Mouse (Mus musculus): ENCODE data around the gene Nop2. TPM values are rescaled to one million over a fixed set of nuclear protein-coding genes. Genes with fewer than 3 reads are reported as not detected.

Nop2 gene
- polyA plus RNA-seq, 1 experiment from 2014 or later = 58.3 TPM

DNA sequence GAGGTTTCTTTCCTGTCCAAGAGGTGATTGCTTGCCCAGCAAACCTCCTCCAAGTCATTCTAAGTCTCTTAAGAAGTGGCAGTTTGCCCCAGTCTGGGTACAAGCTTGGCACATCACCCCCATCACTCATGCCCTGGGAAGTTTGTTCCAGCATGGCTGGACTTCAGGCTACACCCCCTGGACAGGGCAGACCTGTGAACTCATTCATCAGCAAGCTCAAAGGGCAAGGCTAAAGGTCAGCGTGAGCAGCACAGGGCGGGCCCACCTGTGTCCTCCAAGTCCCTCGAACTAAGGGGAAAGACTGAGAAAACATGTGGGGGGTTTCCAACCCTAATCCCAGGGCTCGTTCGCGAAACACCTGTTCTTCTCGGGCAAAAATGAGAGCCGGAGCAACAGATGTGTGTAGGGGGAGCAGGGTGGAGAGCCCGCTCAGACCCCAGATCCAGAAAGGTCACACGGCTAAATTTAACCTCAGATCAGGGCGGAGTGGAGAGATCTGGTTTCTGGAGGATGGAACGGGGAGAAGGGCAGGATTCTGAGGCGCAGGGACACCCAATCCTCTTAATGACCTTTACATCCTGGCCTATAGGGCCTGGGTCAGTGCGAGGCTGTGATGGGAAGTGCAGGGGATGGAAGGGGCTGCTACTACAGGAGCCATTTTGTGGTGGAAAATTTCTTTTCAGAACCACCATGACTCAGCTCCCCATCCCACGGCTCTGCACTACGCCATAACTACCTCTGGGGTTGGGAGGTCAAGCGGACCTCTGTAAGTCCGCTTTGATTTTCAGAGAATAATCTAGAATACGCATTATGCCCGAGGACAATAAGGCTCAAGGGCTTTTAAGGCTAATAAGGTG, 32.3 kb downstream of the Nop2 start:
- Histone ChIP-seq H3K4me1 (peaks cover 53% of the 10 kb centered on the region), H3K4me2 (replicated peaks) (peak overlapping the region; percentile 85), H3K4me3 (replicated peaks) (peak overlapping the region; percentile 95), H3K27me3 (no peaks in the 10 kb centered on the region), H3K9me3 (replicated peaks) (no peaks in the 10 kb centered on the region), H3K36me3 (peaks cover 54% of the 10 kb centered on the region), H3K27ac (replicated peaks) (peak overlapping the region; percentile 94), H3K9ac (peak overlapping the region; percentile 91)
- ATAC-seq (ENCODE audit: insufficient number of reproducible peaks, low FRiP score, low TSS enrichment, low read depth) = no peak
- WGBS = 3% methylated on average over 20 of the region's 20 CpGs

- H3K4me3 ChIP-seq (replicated peaks) = peak overlapping the region; percentile 95
- no peak for ATAC-seq (ENCODE audit: insufficient number of reproducible peaks, low FRiP score, low TSS enrichment, low read depth)
- H3K4me2 ChIP-seq (replicated peaks) = peak overlapping the region; percentile 85
- no peaks in the 10 kb centered on the region for H3K27me3 ChIP-seq
- peaks cover 53% of the 10 kb centered on the region for H3K4me1 ChIP-seq
- H3K9ac ChIP-seq = peak overlapping the region; percentile 91
- under 1% methylated on average over 39 of the region's 39 CpGs for WGBS
- peaks cover 54% of the 10 kb centered on the region for H3K36me3 ChIP-seq
- no peaks in the 10 kb centered on the region for H3K9me3 ChIP-seq (replicated peaks)
- peak overlapping the region; percentile 94 for H3K27ac ChIP-seq (replicated peaks)
Measured at GRCm38 (mm10) chr6:125164672-125165327, 33.1 kb downstream of the Nop2 start.

- peaks cover 47% of the 10 kb centered on the region for H3K4me1 ChIP-seq
- peaks cover 54% of the 10 kb centered on the region for H3K36me3 ChIP-seq
- peak overlapping the region; percentile 91 for H3K9ac ChIP-seq
- H3K27ac ChIP-seq (replicated peaks) = peak overlapping the region; percentile 94
- peak overlapping the region; percentile 95 for H3K4me3 ChIP-seq (replicated peaks)
- no peaks in the 10 kb centered on the region for H3K27me3 ChIP-seq
- ATAC-seq (ENCODE audit: insufficient number of reproducible peaks, low FRiP score, low TSS enrichment, low read depth) = peak; percentile 91
- no peaks in the 10 kb centered on the region for H3K9me3 ChIP-seq (replicated peaks)
- peak overlapping the region; percentile 85 for H3K4me2 ChIP-seq (replicated peaks)
- 1% methylated on average over 36 of the region's 36 CpGs for WGBS
Measured at GRCm38 (mm10) chr6:125165328-125165891, 33.7 kb downstream of the Nop2 start.

GRCm38 (mm10) chr6:125166051-125166751, 34.5 kb downstream of the Nop2 start, which contains the start of gene Gapdh:
Gene Gapdh (minus strand): TSS chr6:125166467.
- ATAC-seq (ENCODE audit: insufficient number of reproducible peaks, low FRiP score, low TSS enrichment, low read depth) = peak; percentile 71
- Histone ChIP-seq H3K4me3 (replicated peaks) (peak within 1 kb of the TSS; percentile 95), H3K27ac (replicated peaks) (peak within 1 kb of the TSS; percentile 94), H3K4me1 (peaks cover 39% of the 10 kb centered on the region), H3K4me2 (replicated peaks) (peak within 1 kb of the TSS; percentile 85), H3K36me3 (peaks cover 54% of the 10 kb centered on the region), H3K27me3 (no peaks in the 10 kb centered on the region), H3K9ac (peak within 1 kb of the TSS; percentile 91), H3K9me3 (replicated peaks) (no peaks in the 10 kb centered on the region)
- WGBS = under 1% methylated on average over 18 of the region's 18 CpGs

DNA sequence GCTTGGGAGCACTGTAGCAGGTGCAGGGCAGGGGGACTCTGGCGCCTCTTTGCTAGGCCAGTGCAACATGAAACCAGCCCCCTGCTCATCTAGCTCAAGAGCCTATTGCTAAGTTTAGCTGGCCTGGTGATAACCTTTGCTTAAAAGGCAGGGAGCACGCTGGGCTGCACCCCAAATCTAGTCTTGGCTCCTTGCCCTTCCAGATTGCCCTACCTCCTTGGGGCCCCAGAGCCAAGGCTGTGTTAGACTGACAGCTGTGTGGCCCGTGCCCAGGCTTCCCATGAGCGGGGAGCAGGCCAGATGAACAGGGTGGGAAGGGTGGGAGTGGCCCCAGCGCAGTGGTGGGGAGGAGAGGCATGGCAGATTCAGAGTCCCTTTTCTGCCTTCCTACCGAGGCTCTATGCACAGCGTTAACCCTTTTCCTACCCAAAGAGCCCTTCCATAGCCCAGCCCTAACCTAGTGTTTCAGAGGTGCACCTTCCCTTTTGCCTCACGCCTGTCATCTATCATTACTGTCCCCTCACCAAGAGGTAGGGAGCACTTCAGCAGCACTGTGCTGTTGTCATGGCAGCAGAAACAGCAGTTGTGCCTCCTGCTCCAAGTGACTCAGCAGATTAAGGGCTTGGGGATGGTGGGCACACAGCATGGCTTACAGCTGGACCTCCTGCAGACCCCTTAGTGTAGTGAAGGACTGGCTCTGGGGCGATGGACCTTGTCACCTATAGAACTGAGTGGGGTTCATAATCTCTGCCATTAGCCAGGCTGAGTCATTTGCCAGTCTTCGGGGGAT, 35.3 kb downstream of the Nop2 start:
- Histone ChIP-seq H3K9me3 (replicated peaks) (no peaks in the 10 kb centered on the region), H3K9ac (0 out of 2 replicates have a peak overlapping the region, but pooled peaks have one; percentile 28), H3K4me2 (replicated peaks) (peak overlapping the region; percentile 85), H3K27me3 (no peaks in the 10 kb centered on the region), H3K4me1 (peaks cover 34% of the 10 kb centered on the region), H3K27ac (replicated peaks) (peak overlapping the region; percentile 94), H3K4me3 (replicated peaks) (peak overlapping the region; percentile 95), H3K36me3 (peaks cover 59% of the 10 kb centered on the region)
- WGBS = 19% methylated on average over 10 of the region's 10 CpGs
- ATAC-seq (ENCODE audit: insufficient number of reproducible peaks, low FRiP score, low TSS enrichment, low read depth) = peak; percentile 48; the same call in 1 of the 2 replicates

DNA sequence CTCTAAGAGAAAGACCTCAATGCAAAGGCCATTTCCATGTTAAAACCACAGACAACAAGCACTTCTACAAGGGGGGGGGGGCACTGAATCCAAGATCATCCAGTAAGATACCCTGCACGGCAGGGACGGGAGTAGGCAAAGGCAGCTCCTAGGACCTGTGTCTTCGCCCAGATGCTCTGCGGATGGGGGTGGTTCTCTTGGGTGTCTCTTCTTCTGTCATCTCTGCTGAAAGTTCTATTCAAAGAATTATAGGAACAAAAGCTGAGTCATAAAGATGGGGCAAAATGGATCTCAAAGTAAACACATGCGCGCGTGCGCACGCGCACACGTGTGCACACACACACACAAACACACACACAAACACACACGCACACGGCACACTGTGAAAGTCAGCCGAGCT, 36.4 kb downstream of the Nop2 start:
- Histone ChIP-seq H3K9ac (no peak overlapping the region), H3K27me3 (no peaks in the 10 kb centered on the region), H3K4me2 (replicated peaks) (no peak overlapping the region), H3K9me3 (replicated peaks) (no peaks in the 10 kb centered on the region), H3K27ac (replicated peaks) (0 out of 2 replicates have a peak overlapping the region, but pooled peaks have one; percentile 94), H3K4me3 (replicated peaks) (no peak overlapping the region), H3K4me1 (peaks cover 34% of the 10 kb centered on the region), H3K36me3 (peaks cover 64% of the 10 kb centered on the region)
- WGBS = 89% methylated on average over 14 of the region's 14 CpGs
- no peak for ATAC-seq (ENCODE audit: insufficient number of reproducible peaks, low FRiP score, low TSS enrichment, low read depth)

- ATAC-seq (ENCODE audit: insufficient number of reproducible peaks, low FRiP score, low TSS enrichment, low read depth) = no peak
- Histone ChIP-seq H3K4me1 (peaks cover 21% of the 10 kb centered on the region), H3K36me3 (peaks cover 76% of the 10 kb centered on the region), H3K27me3 (no peaks in the 10 kb centered on the region), H3K9ac (no peak overlapping the region), H3K27ac (replicated peaks) (no peak overlapping the region), H3K9me3 (replicated peaks) (no peaks in the 10 kb centered on the region), H3K4me3 (replicated peaks) (no peak overlapping the region), H3K4me2 (replicated peaks) (no peak overlapping the region)
- WGBS = 86% methylated on average over 6 of the region's 6 CpGs
Measured at GRCm38 (mm10) chr6:125170194-125170593, 38.5 kb downstream of the Nop2 start.

DNA sequence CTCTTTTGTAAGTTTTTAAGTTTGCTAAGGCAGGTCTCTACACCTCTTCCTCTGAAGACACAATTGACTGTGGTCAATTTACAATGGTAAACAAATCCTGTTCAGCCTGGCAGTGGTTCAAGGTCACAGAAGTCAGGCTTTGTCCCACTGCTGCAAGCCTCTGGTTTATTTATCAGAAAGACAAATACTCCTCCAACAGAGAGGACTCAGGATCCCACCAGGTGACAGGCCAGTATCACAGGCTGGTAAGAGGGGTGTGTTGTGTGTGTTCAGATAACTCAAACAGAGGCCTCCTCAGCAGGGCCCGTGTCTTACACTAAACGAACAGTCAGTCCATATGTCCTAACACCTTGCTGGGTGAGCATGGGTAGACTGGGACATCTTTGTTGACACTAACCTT, 40.8 kb downstream of the Nop2 start:
- H3K4me2 ChIP-seq (replicated peaks) = no peak overlapping the region
- peaks cover 4% of the 10 kb centered on the region for H3K4me1 ChIP-seq
- H3K4me3 ChIP-seq (replicated peaks) = no peak overlapping the region
- no peak for ATAC-seq (ENCODE audit: insufficient number of reproducible peaks, low FRiP score, low TSS enrichment, low read depth)
- no peaks in the 10 kb centered on the region for H3K27me3 ChIP-seq
- H3K9ac ChIP-seq = no peak overlapping the region
- peaks cover 98% of the 10 kb centered on the region for H3K36me3 ChIP-seq
- WGBS = 74% methylated on average over 2 of the region's 2 CpGs
- H3K9me3 ChIP-seq (replicated peaks) = no peaks in the 10 kb centered on the region
- no peak overlapping the region for H3K27ac ChIP-seq (replicated peaks)

DNA sequence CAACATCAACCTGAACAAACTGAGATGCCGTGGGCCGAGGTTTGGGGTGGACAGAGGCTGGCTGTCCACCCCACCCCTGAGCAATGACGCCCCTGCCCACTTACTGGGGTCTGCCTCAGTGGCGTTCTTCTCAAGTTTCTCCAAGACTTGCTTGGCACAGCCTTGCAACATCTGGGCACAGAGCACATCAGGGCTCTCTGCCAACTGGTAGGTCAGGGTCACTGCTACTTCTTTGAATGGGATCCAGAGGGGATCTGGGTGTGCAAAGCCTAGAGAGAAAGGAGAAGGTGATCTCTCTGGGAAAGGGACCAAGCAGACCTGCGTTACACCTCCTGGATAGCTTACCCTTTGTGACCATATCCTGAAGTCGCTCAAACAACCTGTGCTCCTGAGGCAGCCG, 41.5 kb downstream of the Nop2 start:
- ATAC-seq (ENCODE audit: insufficient number of reproducible peaks, low FRiP score, low TSS enrichment, low read depth) = no peak
- no peak overlapping the region for H3K27ac ChIP-seq (replicated peaks)
- no peaks in the 10 kb centered on the region for H3K9me3 ChIP-seq (replicated peaks)
- no peak overlapping the region for H3K9ac ChIP-seq
- H3K4me1 ChIP-seq = no peaks in the 10 kb centered on the region
- peaks cover 100% of the 10 kb centered on the region for H3K36me3 ChIP-seq
- WGBS = 92% methylated on average over 7 of the region's 7 CpGs
- no peak overlapping the region for H3K4me3 ChIP-seq (replicated peaks)
- no peaks in the 10 kb centered on the region for H3K27me3 ChIP-seq
- no peak overlapping the region for H3K4me2 ChIP-seq (replicated peaks)

DNA sequence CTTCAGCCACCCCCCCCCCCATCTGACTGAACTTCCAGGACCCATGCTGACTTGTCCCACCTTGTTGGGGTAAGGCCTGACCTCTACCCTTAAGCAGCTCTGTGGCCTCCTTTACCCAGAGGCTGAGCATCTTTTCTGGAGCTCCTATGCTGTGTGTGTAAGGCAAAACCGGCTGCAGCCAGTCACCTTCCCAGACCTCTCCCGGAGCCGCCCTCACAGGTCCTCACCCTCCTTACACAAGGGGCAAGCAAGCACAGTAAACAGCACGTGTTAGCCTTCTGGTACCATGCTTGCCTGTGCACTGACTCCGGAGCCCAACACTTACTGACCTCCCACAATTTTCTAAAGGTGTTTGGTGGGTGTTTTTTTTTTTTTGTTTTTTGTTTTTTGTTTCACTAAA, 43.8 kb downstream of the Nop2 start:
- Histone ChIP-seq H3K4me3 (replicated peaks) (no peak overlapping the region), H3K9ac (no peak overlapping the region), H3K36me3 (peaks cover 97% of the 10 kb centered on the region), H3K27ac (replicated peaks) (no peak overlapping the region), H3K9me3 (replicated peaks) (no peaks in the 10 kb centered on the region), H3K4me2 (replicated peaks) (no peak overlapping the region), H3K27me3 (no peaks in the 10 kb centered on the region), H3K4me1 (no peaks in the 10 kb centered on the region)
- ATAC-seq (ENCODE audit: insufficient number of reproducible peaks, low FRiP score, low TSS enrichment, low read depth) = no peak
- WGBS = 89% methylated on average over 5 of the region's 5 CpGs
